Mouse (Mus musculus) liver, postnatal 0 days (tissue): ENCODE results near the gene Ntsr1. TPM values are rescaled to one million over a fixed set of nuclear protein-coding genes. Genes with fewer than 3 reads are reported as not detected.

ENCODE experiments used
- ATAC-seq: fragments of 200-750 bp; cut with Nextera tagmentation; 2 replicates; pipeline ENCODE4 v1.8.0; 2017; ENCODE audit warnings: mild to moderate bottlenecking, moderate library complexity
- DNase-seq: peaks from one replicate; pipeline ENCODE4 v3.0.0-alpha.2; 2016
- H3K27ac ChIP-seq: fragments of 300-500 bp; sonication (generic); 2 replicates; pipeline ENCODE4 v1.5.1; 2014; ENCODE audit warnings: antibody characterized with exemption, moderate library complexity, mild to moderate bottlenecking, low read depth
- H3K27me3 ChIP-seq: fragments of 300-500 bp; sonication (generic); 2 replicates; pipeline ENCODE4 v1.6.1; 2014; ENCODE audit warnings: low read length, control low read depth, mixed read lengths; ENCODE audit not compliant: insufficient read depth
- H3K36me3 ChIP-seq: fragments of 300-500 bp; sonication (generic); replicated peaks from 2 replicates; pipeline ENCODE4 v1.6.1; 2014; ENCODE audit warnings: mild to moderate bottlenecking, control low read depth, low read length, moderate library complexity, mixed read lengths; ENCODE audit not compliant: insufficient read depth
- H3K4me1 ChIP-seq: fragments of 300-500 bp; sonication (generic); 2 replicates; pipeline ENCODE4 v1.6.1; 2014; ENCODE audit warnings: antibody characterized with exemption, mild to moderate bottlenecking, control low read depth; ENCODE audit not compliant: insufficient read depth
- H3K4me2 ChIP-seq: fragments of 300-500 bp; sonication (generic); 2 replicates; pipeline ENCODE4 v1.6.1; 2014; ENCODE audit warnings: low read depth, mild to moderate bottlenecking, low read length, moderate library complexity, mixed read lengths
- H3K4me3 ChIP-seq: fragments of 300-500 bp; sonication (generic); 2 replicates; pipeline ENCODE4 v1.5.1; 2014; ENCODE audit warnings: low read depth, low read length
- H3K9ac ChIP-seq: fragments of 300-500 bp; sonication (generic); replicated peaks from 2 replicates; pipeline ENCODE4 v1.6.1; 2014; ENCODE audit warnings: mild to moderate bottlenecking, moderate library complexity
- H3K9me3 ChIP-seq: fragments of 300-500 bp; sonication (generic); 2 replicates; pipeline ENCODE4 v1.6.1; 2016; ENCODE audit warnings: mild to moderate bottlenecking, control low read depth, low read length, mixed read lengths
- CTCF ChIP-seq: sonication (generic); IDR thresholded peaks from 2 replicates; pipeline ENCODE4 v1.5.1; 2016; ENCODE audit warnings: antibody characterized with exemption, low read depth
- EP300 ChIP-seq: IDR thresholded peaks from 2 replicates; pipeline ENCODE4 v1.6.1; 2016; ENCODE audit warnings: antibody characterized with exemption, low read depth, mild to moderate bottlenecking
- WGBS: fragments of 180-500 bp; shearing (Covaris S2); extraction: QIAGEN DNeasy Blood & Tissue Kit; methylation state at CpG from one replicate; pipeline ENCODE4 v1.1.7; 2014; ENCODE audit not compliant: insufficient replicate concordance; 5-methylcytosine and 5-hydroxymethylcytosine counted together
- polyA plus RNA-seq: library from polyadenylated mRNA; unstranded; fragments of >200 nt; fragmentation: Nextera tagmentation; extraction: Ambion mirVana; gene quantifications from 2 replicates; pipeline ENCODE4 v1.2.1, GENCODE M21; 2015

Gene Ntsr1
- polyA plus RNA-seq, 1 experiment from 2014 or later, result not detected

DNA sequence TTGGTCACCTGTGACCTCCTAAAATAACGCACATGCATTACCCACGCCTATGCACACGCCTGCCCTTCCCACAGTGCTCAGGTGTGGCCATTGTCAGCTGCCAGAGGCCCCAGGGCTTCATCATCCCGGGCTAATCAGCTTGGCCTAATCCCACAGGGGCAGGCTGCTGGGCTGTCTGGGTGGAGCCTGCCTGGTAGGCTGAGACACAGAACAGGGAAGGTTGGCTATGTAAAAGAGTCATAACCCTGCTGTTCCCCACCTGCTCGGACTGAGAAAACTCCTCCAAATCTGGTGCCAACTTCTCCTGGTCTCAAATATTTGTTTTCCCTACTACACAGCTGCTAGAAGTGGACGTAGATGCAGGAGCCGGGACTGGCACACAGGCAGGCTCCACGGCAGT, 39.0 kb upstream of the Ntsr1 start:
- DNase-seq (no peak), ATAC-seq (no peak)
- Histone ChIP-seq H3K9me3 (no peaks in the 10 kb centered on the region), H3K4me1 (peaks cover 11% of the 10 kb centered on the region), H3K9ac (no peak overlapping the region), H3K36me3 (no peaks in the 10 kb centered on the region), H3K4me2 (no peak overlapping the region), H3K27ac (no peak overlapping the region), H3K4me3 (no peak overlapping the region), H3K27me3 (peaks cover 42% of the 10 kb centered on the region)
- TF ChIP-seq CTCF (no peak), EP300 (no peak)
- WGBS, result 68% methylated on average over 8 of the region's 8 CpGs

DNA sequence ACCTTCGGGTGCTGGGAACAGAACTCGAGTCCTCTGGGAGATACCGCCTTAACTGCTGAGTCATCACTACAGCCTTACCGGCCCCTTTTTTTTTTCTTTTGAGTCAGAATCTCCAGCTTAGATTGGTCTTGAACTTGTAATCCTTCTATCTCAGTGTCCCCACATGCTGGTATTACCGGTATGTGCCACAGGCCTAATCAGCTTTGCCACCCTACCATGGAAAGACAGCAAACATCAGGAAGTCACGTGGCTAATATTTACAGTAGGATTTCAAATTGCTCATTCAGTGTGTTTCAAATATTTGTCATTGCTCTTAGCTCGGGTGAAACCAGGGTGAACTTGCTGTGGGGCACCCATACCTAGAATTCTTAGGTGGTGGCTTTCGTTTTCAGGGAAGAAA, 37.2 kb upstream of the Ntsr1 start:
- Histone ChIP-seq H3K36me3 (no peaks in the 10 kb centered on the region), H3K9ac (no peak overlapping the region), H3K4me3 (no peak overlapping the region), H3K9me3 (no peaks in the 10 kb centered on the region), H3K4me1 (peaks cover 2% of the 10 kb centered on the region), H3K4me2 (no peak overlapping the region), H3K27ac (no peak overlapping the region), H3K27me3 (peaks cover 27% of the 10 kb centered on the region)
- DNase-seq, result no peak
- TF ChIP-seq EP300 (no peak), CTCF (no peak)
- 71% methylated on average over 8 of the region's 8 CpGs for WGBS
- no peak for ATAC-seq

DNA sequence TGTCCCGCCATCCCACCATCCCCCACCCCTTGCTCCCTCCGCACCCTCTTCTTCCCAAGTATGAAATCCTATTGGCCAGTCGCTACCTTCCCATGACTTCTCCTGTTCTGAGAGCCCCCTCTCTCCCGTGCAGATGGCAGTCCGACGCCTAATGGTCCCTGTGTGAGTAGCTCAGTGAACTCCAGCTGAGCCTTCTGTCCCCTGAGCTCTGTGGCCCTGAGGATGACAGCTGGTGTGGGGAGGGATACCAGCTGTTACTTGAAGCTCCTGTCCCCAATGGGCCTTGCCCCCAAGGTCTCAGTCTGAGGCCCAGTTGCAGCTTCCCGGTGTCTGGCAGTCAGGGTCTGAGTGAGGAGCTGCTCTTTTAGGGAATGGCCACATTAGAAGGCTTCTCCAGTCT, 33.3 kb upstream of the Ntsr1 start:
- no peak overlapping the region for H3K4me3 ChIP-seq
- no peaks in the 10 kb centered on the region for H3K36me3 ChIP-seq
- no peak overlapping the region for H3K4me2 ChIP-seq
- H3K9ac ChIP-seq, result no peak overlapping the region
- H3K27ac ChIP-seq, result no peak overlapping the region
- no peak for TF ChIP-seq EP300
- no peak for TF ChIP-seq CTCF
- H3K9me3 ChIP-seq, result no peaks in the 10 kb centered on the region
- H3K27me3 ChIP-seq, result peaks cover 10% of the 10 kb centered on the region; the same call in 1 of the 2 replicates
- ATAC-seq (no peak), DNase-seq (no peak)
- WGBS, result 83% methylated on average over 7 of the region's 7 CpGs
- H3K4me1 ChIP-seq, result no peaks in the 10 kb centered on the region

DNA sequence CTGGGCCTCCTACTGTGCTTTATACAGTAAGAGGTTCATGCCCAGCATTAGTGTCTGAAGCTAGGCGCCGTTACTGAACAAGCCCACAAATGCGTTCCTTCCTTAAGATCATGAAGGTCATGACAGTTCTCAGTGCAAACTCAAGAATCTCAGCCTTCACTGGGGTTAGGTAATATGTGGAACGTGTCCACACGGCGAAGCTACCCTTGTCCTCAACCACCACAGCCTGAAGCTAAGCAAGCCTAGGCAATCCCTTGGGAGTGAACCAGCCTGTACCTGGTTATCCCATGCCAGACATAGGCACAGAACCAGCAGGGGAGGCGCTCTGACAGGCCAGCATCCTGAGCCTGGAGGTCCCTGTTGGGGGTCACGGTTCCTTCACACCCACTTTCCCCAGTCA, 30.9 kb upstream of the Ntsr1 start:
- Histone ChIP-seq H3K4me2 (no peak overlapping the region), H3K9me3 (no peaks in the 10 kb centered on the region), H3K27me3 (peaks cover 17% of the 10 kb centered on the region; the same call in 1 of the 2 replicates), H3K9ac (no peak overlapping the region), H3K4me3 (no peak overlapping the region), H3K27ac (no peak overlapping the region), H3K36me3 (no peaks in the 10 kb centered on the region), H3K4me1 (no peaks in the 10 kb centered on the region)
- TF ChIP-seq CTCF (no peak), EP300 (no peak)
- WGBS, result 82% methylated on average over 8 of the region's 8 CpGs
- no peak for DNase-seq
- no peak for ATAC-seq

DNA sequence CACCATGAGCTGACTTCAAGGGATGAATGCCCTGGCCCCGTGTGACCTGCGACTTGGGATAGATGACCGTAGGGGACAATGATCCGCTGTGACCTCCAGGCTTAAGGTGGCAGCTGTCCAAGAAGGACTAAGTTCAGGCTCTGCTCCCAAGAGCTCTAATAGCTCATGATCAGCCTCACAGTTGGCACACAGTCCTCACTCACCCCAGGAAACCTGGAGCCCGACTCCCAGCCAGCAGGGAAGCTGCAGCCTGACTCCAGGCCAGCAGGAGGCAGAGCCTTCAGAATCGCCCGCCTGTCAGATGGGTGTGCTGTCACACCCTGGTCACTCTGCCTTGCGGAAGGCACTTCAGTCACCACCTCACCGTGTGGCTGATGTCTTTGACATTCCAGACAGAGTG, 30.0 kb upstream of the Ntsr1 start:
- Histone ChIP-seq H3K4me3 (no peak overlapping the region), H3K36me3 (no peaks in the 10 kb centered on the region), H3K4me1 (no peaks in the 10 kb centered on the region), H3K27me3 (0 out of 2 replicates have a peak, but pooled peaks cover 9% of the 10 kb centered on the region), H3K27ac (no peak overlapping the region), H3K9me3 (no peaks in the 10 kb centered on the region), H3K4me2 (no peak overlapping the region), H3K9ac (no peak overlapping the region)
- peak; percentile 33; the same call in 1 of the 2 replicates for ATAC-seq
- WGBS, result 75% methylated on average over 9 of the region's 9 CpGs
- DNase-seq, result no peak
- TF ChIP-seq CTCF (0 out of 2 replicates have a peak, but pooled peaks have one; percentile 27), EP300 (no peak)

DNA sequence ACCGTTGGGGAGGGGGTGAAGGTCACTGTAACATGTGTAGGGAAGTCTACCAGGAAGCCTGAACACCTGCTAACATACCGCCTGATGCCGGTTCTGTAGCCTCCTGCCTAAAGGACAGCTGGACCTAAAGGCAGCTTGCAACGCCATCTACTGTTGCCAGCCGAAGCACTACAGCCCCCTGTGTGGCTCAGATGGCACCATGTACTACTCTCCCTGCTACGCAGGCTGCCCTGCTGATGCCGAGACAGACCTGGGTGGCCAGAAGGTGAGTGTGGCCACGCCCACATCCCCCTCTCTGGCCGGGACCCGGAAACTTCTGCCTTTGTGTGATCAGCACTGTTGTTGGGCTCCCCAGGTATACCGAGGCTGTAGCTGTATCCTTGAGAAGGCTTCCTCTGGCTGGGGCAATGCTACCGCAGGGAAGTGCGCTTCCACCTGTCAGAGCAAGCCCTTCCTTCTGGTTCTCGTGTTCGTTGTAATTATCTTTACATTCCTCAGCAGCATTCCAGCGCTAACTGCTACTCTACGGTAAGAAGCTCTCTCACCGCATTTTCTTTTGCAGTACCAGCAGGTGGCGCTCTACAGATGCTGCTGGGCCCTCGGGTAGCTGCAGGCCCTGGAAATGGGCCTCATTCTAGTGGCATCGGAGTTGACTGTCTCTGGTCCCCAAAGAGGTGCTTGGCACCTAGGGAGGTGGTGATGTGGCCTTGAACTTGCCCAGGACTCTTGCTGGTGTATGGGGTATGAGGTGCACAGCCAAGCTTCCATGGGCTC, 27.3 kb upstream of the Ntsr1 start:
- DNase-seq (peak; percentile 44), ATAC-seq (peak; percentile 54)
- Histone ChIP-seq H3K4me3 (no peak overlapping the region), H3K27ac (no peak overlapping the region), H3K27me3 (0 out of 2 replicates have a peak, but pooled peaks cover 8% of the 10 kb centered on the region), H3K36me3 (no peaks in the 10 kb centered on the region), H3K4me1 (no peaks in the 10 kb centered on the region), H3K9ac (no peak overlapping the region), H3K9me3 (no peaks in the 10 kb centered on the region), H3K4me2 (no peak overlapping the region)
- TF ChIP-seq CTCF (peak; percentile 81), EP300 (no peak)
- WGBS, result 25% methylated on average over 21 of the region's 21 CpGs
